Mouse (Mus musculus): ENCODE measurements around the gene Cd4.

GRCm38 (mm10) chr6:124834512-124835081 is 53.4 kb downstream of the Cd4 start:
- TF ChIP-seq HCFC1 (IDR thresholded peaks at IDR 0.05; ENCODE audit: low read depth, low read length) (no peak), POLR2AphosphoS2 (IDR thresholded peaks at IDR 0.05; ENCODE audit: low read depth, low read length) (no peak), MAX (IDR thresholded peaks at IDR 0.05; ENCODE audit: low read length) (no peak)
